Mouse (Mus musculus) MEL (cell line): Measurements from ENCODE around the gene Prkg2. TPM values are rescaled to one million over a fixed set of nuclear protein-coding genes. Genes with fewer than 3 reads are reported as not detected.

Experiments used
- DNase-seq: peaks from one replicate; pipeline ENCODE4 v3.0.0; 2011; ENCODE audit warnings: low read depth, low spot score
- H3K27ac ChIP-seq: 2 replicates; pipeline ENCODE4 v1.5.1; 2012; ENCODE audit warnings: low read depth, mild to moderate bottlenecking, control low read depth, low read length, moderate library complexity; ENCODE audit not compliant: control insufficient read depth
- H3K27me3 ChIP-seq, 2 experiments: fragments of 150-350 bp in 1 of 2; sonication (generic) in 1 of 2; 2 replicates each; pipeline ENCODE4 v1.6.1; 2012; ENCODE audit warnings: low read length in 2 of 2, mild to moderate bottlenecking in 2 of 2, improper control_type of control experiment in 1 of 2, moderate library complexity in 1 of 2; ENCODE audit not compliant: insufficient read depth in 2 of 2, control insufficient read depth in 1 of 2
- H3K36me3 ChIP-seq, 2 experiments: 2 replicates each; pipeline ENCODE4 v1.6.1; 2012 to 2014; ENCODE audit warnings: low read length in 2 of 2, improper control_type of control experiment in 1 of 2, inconsistent platforms in 1 of 2, mild to moderate bottlenecking in 1 of 2; ENCODE audit not compliant: insufficient read depth in 2 of 2, control insufficient read depth in 1 of 2
- H3K4me1 ChIP-seq, 2 experiments: fragments of 150-350 bp in 1 of 2; sonication (generic) in 1 of 2; 2 replicates each; pipeline ENCODE4 v1.6.1; 2012; ENCODE audit warnings: low read length in 2 of 2, improper control_type of control experiment in 1 of 2, mild to moderate bottlenecking in 1 of 2; ENCODE audit not compliant: insufficient read depth in 2 of 2, control insufficient read depth in 1 of 2
- H3K4me3 ChIP-seq, 2 experiments: fragments of 150-350 bp in 1 of 2; sonication (generic) in 1 of 2; 2 replicates each; pipeline ENCODE4 v1.5.1; 2012; ENCODE audit warnings: low read depth in 2 of 2, low read length in 2 of 2, mild to moderate bottlenecking in 2 of 2, moderate library complexity in 2 of 2, control low read depth in 1 of 2, improper control_type of control experiment in 1 of 2; ENCODE audit not compliant: control insufficient read depth in 1 of 2, insufficient read depth in 1 of 2
- H3K79me2 ChIP-seq: 2 replicates; pipeline ENCODE4 v1.6.1; 2012; ENCODE audit warnings: mild to moderate bottlenecking, low read length, moderate library complexity; ENCODE audit not compliant: control insufficient read depth, poor library complexity, insufficient read depth
- H3K9ac ChIP-seq: 2 replicates; pipeline ENCODE4 v1.6.1; 2012; ENCODE audit warnings: low read depth, mild to moderate bottlenecking, control low read depth, low read length, moderate library complexity; ENCODE audit not compliant: control insufficient read depth, poor library complexity, severe bottlenecking
- H3K9me3 ChIP-seq: fragments of 150-350 bp; sonication (generic); replicated peaks from 2 replicates; pipeline ENCODE4 v1.6.1; 2012; ENCODE audit warnings: mild to moderate bottlenecking, low read length, improper control_type of control experiment, moderate library complexity; ENCODE audit not compliant: insufficient read depth
- BHLHE40 ChIP-seq: IDR thresholded peaks from 2 replicates; pipeline ENCODE4 v1.6.1; 2012; ENCODE audit warnings: low read depth, mild to moderate bottlenecking, inconsistent platforms, low read length, improper control_type of control experiment, borderline replicate concordance
- CHD2 ChIP-seq: IDR thresholded peaks from 2 replicates; pipeline ENCODE4 v1.6.1; 2011; ENCODE audit warnings: low read length, improper control_type of control experiment
- ELF1 ChIP-seq: IDR thresholded peaks from 2 replicates; pipeline ENCODE4 v1.6.1; 2014; ENCODE audit warnings: low read depth, mild to moderate bottlenecking, inconsistent platforms, low read length, improper control_type of control experiment, moderate library complexity
- GATA1 ChIP-seq: IDR thresholded peaks from 2 replicates; pipeline ENCODE4 v1.6.1; 2011; ENCODE audit warnings: low read depth, low read length, improper control_type of control experiment
- HCFC1 ChIP-seq: IDR thresholded peaks from 2 replicates; pipeline ENCODE4 v1.6.1; 2012; ENCODE audit warnings: low read depth, mild to moderate bottlenecking, inconsistent platforms, low read length, improper control_type of control experiment, moderate library complexity
- JUND ChIP-seq: IDR thresholded peaks from 2 replicates; pipeline ENCODE4 v1.6.1; 2011; ENCODE audit warnings: low read depth, mild to moderate bottlenecking, improper control_type of control experiment, low read length
- KAT2A ChIP-seq: conservative IDR thresholded peaks from 2 replicates; pipeline ENCODE4 v1.6.1; 2012; ENCODE audit warnings: low read depth, low read length, improper control_type of control experiment, inconsistent platforms
- MXI1 ChIP-seq: IDR thresholded peaks from 2 replicates; pipeline ENCODE4 v1.6.1; 2011; ENCODE audit warnings: mild to moderate bottlenecking, low read depth, low read length, improper control_type of control experiment
- MYC ChIP-seq: IDR thresholded peaks from 2 replicates; pipeline ENCODE4 v1.6.1; 2011; ENCODE audit warnings: low read depth, mild to moderate bottlenecking, low read length, improper control_type of control experiment, moderate library complexity
- NELFE ChIP-seq: IDR thresholded peaks from 2 replicates; pipeline ENCODE4 v1.6.1; 2011; ENCODE audit warnings: low read depth, low read length, improper control_type of control experiment
- NRF1 ChIP-seq: IDR thresholded peaks from 2 replicates; pipeline ENCODE4 v1.6.1; 2014; ENCODE audit warnings: low read depth, mild to moderate bottlenecking, inconsistent platforms, low read length, improper control_type of control experiment, moderate library complexity; ENCODE audit not compliant: poor library complexity, insufficient read depth, severe bottlenecking
- POLR2A ChIP-seq, 2 experiments: IDR thresholded peaks; 2 replicates each; pipeline ENCODE4 v1.6.1; 2011 to 2012; ENCODE audit warnings: low read length in 2 of 2, mild to moderate bottlenecking in 2 of 2, control low read depth in 1 of 2, improper control_type of control experiment in 1 of 2, low read depth in 1 of 2, moderate library complexity in 1 of 2; ENCODE audit not compliant: control insufficient read depth in 1 of 2, insufficient read depth in 1 of 2, poor library complexity in 1 of 2
- POLR2AphosphoS5 ChIP-seq: IDR thresholded peaks from 2 replicates; pipeline ENCODE4 v1.6.1; 2012; ENCODE audit warnings: low read depth, borderline replicate concordance, mild to moderate bottlenecking, inconsistent platforms, low read length, moderate library complexity, mixed read lengths
- RAD21 ChIP-seq: IDR thresholded peaks from 2 replicates; pipeline ENCODE4 v1.6.1; 2011; ENCODE audit warnings: mild to moderate bottlenecking, low read depth, low read length, improper control_type of control experiment
- TAL1 ChIP-seq: IDR thresholded peaks from 2 replicates; pipeline ENCODE4 v1.6.1; 2012; ENCODE audit warnings: mild to moderate bottlenecking, inconsistent platforms, low read length, moderate library complexity, mixed read lengths
- TCF12 ChIP-seq: IDR thresholded peaks from 2 replicates; pipeline ENCODE4 v1.6.1; 2014; ENCODE audit warnings: low read depth, mild to moderate bottlenecking, inconsistent platforms, low read length, improper control_type of control experiment, moderate library complexity
- UBTF ChIP-seq: IDR thresholded peaks from 2 replicates; pipeline ENCODE4 v1.6.1; 2012; ENCODE audit warnings: low read depth, mild to moderate bottlenecking, inconsistent platforms, low read length, improper control_type of control experiment, moderate library complexity, borderline replicate concordance; ENCODE audit not compliant: insufficient read depth
- USF1 ChIP-seq: IDR thresholded peaks from 2 replicates; pipeline ENCODE4 v1.6.1; 2014; ENCODE audit warnings: low read depth, mild to moderate bottlenecking, inconsistent platforms, low read length, improper control_type of control experiment, moderate library complexity
- ZC3H11A ChIP-seq: IDR thresholded peaks from 2 replicates; pipeline ENCODE4 v1.6.1; 2012; ENCODE audit warnings: low read depth, mild to moderate bottlenecking, inconsistent platforms, low read length, improper control_type of control experiment
- ZNF384 ChIP-seq: IDR thresholded peaks from 2 replicates; pipeline ENCODE4 v1.6.1; 2012; ENCODE audit warnings: low read depth, mild to moderate bottlenecking, inconsistent platforms, low read length, improper control_type of control experiment
- polyA plus RNA-seq, 2 experiments: library from polyadenylated mRNA; stranded (reverse) in 1 of 2; unstranded in 1 of 2; fragments of >175 nt in 1 of 2; fragments of >200 nt in 1 of 2; gene quantifications; 2 replicates each; pipeline versions ENCODE4 v1.2.1 to v1.2.4; 2012; ENCODE audit warnings: low replicate concordance in 2 of 2, low read depth in 1 of 2; ENCODE audit not compliant: insufficient read length in 2 of 2, insufficient read depth in 1 of 2, missing spikeins in 1 of 2
- total RNA-seq: library from RNA; depleted of rRNA; stranded (reverse); fragments of 300-350 nt; gene quantifications from 2 replicates; pipeline ENCODE4 v1.2.3, GENCODE M21; 2012

Prkg2 gene
- total and polyA plus RNA-seq, 3 experiments, result not detected

DNA sequence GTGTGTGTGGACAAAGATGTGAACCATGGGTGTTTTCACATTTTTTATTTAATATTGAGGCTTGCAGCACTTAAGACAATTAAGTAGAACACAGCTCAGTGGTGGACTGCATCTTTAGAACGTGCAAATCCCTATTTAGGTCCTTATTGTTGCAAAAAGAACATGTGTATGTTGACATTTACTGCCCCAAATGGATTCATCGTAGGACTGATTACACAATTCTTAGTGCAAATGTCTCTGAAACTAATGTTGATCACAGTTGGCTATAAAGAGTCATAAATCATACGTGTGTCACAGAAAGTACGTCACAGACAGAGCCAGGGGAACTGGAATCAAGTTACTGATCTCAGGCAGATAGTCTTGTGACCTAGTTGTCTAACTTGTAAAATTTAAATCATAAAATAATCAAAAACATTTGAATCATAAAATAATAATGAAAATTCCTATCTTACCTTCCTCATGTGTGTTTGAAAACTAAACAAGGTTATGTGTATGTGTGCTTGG, 91.0 kb downstream of the Prkg2 start:
- Histone ChIP-seq H3K4me3 (no peak overlapping the region), H3K27me3 (no peaks in the 10 kb centered on the region)
- TF ChIP-seq USF1, result no peak
- TF ChIP-seq UBTF, result no peak
- TF ChIP-seq KAT2A, result no peak
- no peak for TF ChIP-seq POLR2AphosphoS5
- no peak for TF ChIP-seq MXI1
- TF ChIP-seq BHLHE40, result no peak
- no peak for TF ChIP-seq ZNF384
- TF ChIP-seq MYC, result no peak
- no peak for TF ChIP-seq CHD2
- no peak for TF ChIP-seq NELFE
- no peak for TF ChIP-seq GATA1
- no peak for TF ChIP-seq TCF12
- TF ChIP-seq JUND, result no peak
- TF ChIP-seq POLR2A (IDR thresholded peaks at IDR 0.05; ENCODE audit: control insufficient read depth in 1 of 2, insufficient read depth in 1 of 2, low read depth in 1 of 2, low read length in 2 of 2, poor library complexity in 1 of 2), result no peak
- TF ChIP-seq TAL1, result no peak
- TF ChIP-seq RAD21, result no peak

DNA sequence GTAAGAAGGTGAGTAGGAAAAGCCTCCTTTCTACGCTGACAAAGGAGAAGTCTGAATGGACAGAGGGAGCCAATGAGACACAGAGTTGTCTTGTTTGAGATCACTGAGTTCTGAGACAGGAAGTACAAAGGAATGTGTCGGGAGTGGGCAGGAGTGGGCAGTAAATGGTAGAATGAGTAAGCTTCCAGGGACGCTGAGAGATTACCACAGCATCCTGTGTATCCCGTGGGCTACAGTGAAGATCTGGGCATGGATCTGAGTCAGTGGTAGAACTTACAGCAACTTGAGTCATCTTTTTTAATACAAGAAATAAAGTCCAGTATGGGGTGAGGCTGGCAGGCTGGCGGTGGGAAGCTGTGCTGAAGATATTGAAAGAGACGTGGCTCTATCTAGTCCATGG, 93.4 kb downstream of the Prkg2 start:
- Histone ChIP-seq H3K4me3 (no peak overlapping the region), H3K9ac (no peak overlapping the region), H3K27ac (no peak overlapping the region), H3K79me2 (no peaks in the 10 kb centered on the region), H3K27me3 (no peaks in the 10 kb centered on the region), H3K4me1 (no peaks in the 10 kb centered on the region)
- no peak for TF ChIP-seq ZC3H11A
- no peak for TF ChIP-seq POLR2AphosphoS5
- TF ChIP-seq HCFC1, result no peak
- no peak for TF ChIP-seq NRF1
- TF ChIP-seq ELF1, result no peak
- TF ChIP-seq, all 39 proteins: peak for 0
- DNase-seq, result no peak
- Histone ChIP-seq H3K36me3 (no peaks in the 10 kb centered on the region), H3K9me3 (no peaks in the 10 kb centered on the region)

More for the DNA sequence above, 91.0 kb downstream of the Prkg2 start:
- H3K27ac ChIP-seq, result no peak overlapping the region
- H3K36me3 ChIP-seq, result no peaks in the 10 kb centered on the region
- no peaks in the 10 kb centered on the region for H3K79me2 ChIP-seq
- H3K4me1 ChIP-seq, result no peaks in the 10 kb centered on the region
- H3K9ac ChIP-seq, result no peak overlapping the region
- no peaks in the 10 kb centered on the region for H3K9me3 ChIP-seq
- no peak for DNase-seq
